Mouse (Mus musculus): ENCODE data around the gene Btnl9. TPM values are rescaled to one million over a fixed set of nuclear protein-coding genes. Genes with fewer than 3 reads are reported as not detected.

Btnl9 gene
- polyA plus RNA-seq (2014; fragmentation: Illumina TruSeq; extraction: RNeasy Lipid Tissue Mini Kit (QIAGEN cat#74804); ENCODE audit: low read depth, low replicate concordance), result 34.1 TPM

DNA sequence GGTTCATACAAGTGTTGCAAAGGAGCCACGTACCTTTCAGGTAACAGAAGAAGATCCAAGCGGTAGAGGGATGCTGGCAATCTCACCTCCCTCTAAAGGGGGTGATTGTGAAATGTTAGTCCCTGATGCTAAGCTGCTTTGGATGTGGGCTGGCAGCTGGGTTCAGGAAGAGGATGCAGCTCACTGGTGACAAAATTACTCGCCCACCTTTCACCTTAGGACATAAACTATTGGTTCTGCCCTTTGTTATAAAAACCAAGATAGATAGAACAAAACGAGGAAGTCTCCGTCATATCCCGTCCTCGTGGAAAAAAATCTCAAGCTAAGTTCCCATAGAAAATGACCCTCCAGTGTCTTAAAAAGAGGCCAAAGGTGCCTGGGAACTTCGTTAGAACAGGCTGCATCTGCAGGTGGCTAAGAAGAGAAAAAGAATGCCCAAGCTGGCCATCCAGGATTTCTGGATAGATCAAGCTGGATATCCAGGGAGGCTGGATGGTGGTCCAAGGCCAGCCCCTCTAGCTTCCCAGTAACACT lies at the start of gene Btnl9:
Btnl9 (minus strand) TSS at position 205 of the 534 bp plus-strand sequence.

DNA sequence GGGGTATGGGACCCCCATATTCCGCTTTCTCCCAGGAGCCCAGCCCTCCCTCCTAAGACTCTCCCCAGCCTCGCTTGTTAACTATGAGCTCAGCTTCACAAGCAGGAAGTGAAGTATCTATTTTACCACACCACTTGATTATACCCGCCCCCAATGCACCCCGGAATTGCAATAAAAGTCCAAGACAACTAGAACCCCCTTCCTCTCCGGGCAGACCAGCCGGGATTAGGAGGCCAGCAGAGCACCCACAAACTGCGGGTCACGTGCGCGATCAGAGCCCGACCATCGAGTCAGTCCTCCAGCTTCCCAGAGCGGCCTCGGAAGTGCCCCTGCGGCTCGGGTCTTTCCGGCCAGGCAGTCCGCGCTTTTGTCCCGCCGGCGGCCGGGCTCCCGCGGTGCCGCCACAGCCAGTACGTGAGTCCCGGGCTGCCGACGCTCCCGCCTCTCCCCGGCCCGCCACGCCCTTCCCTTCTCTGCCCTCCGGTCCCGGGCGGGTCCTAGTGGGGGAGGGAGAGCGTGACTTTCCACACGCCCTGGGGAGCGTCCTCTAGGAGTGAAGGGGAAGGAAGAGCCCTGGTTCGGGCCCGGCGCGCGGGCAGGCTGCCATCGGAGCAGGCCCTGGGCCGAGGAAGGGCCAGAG lies 16.3 kb upstream of the Btnl9 start, which contains the start of gene Zfp62:
Zfp62 (plus strand) TSS at position 164 of the 640 bp plus-strand sequence.

DNA sequence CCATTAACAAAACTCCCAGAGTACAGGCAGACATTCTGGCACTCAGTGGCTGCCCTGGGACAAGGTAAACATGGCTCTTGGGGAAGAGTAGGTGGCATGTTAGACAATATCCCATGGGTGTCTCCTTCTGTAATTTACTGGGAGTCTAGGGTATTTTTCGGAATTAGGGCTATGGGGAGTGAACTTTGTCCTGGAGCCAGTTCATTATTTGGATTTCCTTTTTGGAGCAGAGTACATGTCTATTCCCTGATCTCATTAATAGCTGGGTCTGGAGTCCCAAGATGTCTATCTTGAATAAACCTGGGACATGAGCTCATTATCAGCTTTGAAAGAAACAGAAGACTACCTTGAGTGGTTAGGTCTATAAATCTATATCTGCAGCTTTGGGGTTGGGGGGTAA lies 32.9 kb downstream of the Btnl9 start, which contains the start of gene Olfr1394:
Olfr1394 (plus strand) TSS at position 301 of the 400 bp plus-strand sequence.

DNA sequence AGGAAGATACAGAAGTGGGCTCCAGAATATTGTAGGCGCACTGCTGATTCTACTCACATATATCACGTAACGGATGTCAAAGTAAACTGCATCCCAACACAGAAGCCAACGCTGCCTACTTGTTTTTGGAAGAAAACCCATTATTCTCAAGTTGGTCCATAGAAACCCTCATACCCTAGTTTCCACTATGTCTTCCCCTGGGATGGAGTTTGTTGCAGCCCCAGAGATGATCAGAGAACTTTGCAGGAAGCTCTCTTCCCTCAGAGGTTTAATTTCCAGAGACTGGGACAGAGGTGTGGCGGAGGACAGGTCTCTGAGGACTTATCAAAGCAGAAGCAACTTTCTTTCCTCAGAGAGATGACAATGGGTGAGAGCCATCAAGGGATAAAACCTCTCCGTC lies 45.0 kb downstream of the Btnl9 start, which contains the start of gene Olfr1395:
Olfr1395 (plus strand) TSS at position 301 of the 400 bp plus-strand sequence.

Other genes starting within 250 kb of the Btnl9 start
- 2.5 TPM for gene Psme2b, start 241.0 kb downstream of the Btnl9 start, polyA plus RNA-seq (2014; fragmentation: Illumina TruSeq; extraction: RNeasy Lipid Tissue Mini Kit (QIAGEN cat#74804); ENCODE audit: low read depth, low replicate concordance)
- gene Olfr56, start 208.3 kb downstream of the Btnl9 start, polyA plus RNA-seq (2014; fragmentation: Illumina TruSeq; extraction: RNeasy Lipid Tissue Mini Kit (QIAGEN cat#74804); ENCODE audit: low read depth, low replicate concordance), result not detected
- 2.9 TPM for gene 9930111J21Rik1, start 207.8 kb downstream of the Btnl9 start, polyA plus RNA-seq (2014; fragmentation: Illumina TruSeq; extraction: RNeasy Lipid Tissue Mini Kit (QIAGEN cat#74804); ENCODE audit: low read depth, low replicate concordance)
- gene Gm12185, start 194.9 kb downstream of the Btnl9 start, polyA plus RNA-seq (2014; fragmentation: Illumina TruSeq; extraction: RNeasy Lipid Tissue Mini Kit (QIAGEN cat#74804); ENCODE audit: low read depth, low replicate concordance), result 0.26 TPM
- gene Tgtp1, start 193.0 kb downstream of the Btnl9 start, polyA plus RNA-seq (2014; fragmentation: Illumina TruSeq; extraction: RNeasy Lipid Tissue Mini Kit (QIAGEN cat#74804); ENCODE audit: low read depth, low replicate concordance), result 7.1 TPM
- 6.3 TPM for gene 9930111J21Rik2, start 135.9 kb downstream of the Btnl9 start, polyA plus RNA-seq (2014; fragmentation: Illumina TruSeq; extraction: RNeasy Lipid Tissue Mini Kit (QIAGEN cat#74804); ENCODE audit: low read depth, low replicate concordance)
- 10.2 TPM for gene Tgtp2, start 123.0 kb downstream of the Btnl9 start, polyA plus RNA-seq (2014; fragmentation: Illumina TruSeq; extraction: RNeasy Lipid Tissue Mini Kit (QIAGEN cat#74804); ENCODE audit: low read depth, low replicate concordance)
- 3.8 TPM for gene Ifi47, start 110.6 kb downstream of the Btnl9 start, polyA plus RNA-seq (2014; fragmentation: Illumina TruSeq; extraction: RNeasy Lipid Tissue Mini Kit (QIAGEN cat#74804); ENCODE audit: low read depth, low replicate concordance)
- 5.0 TPM for gene Olfr1396, start 72.3 kb downstream of the Btnl9 start, polyA plus RNA-seq (2014; fragmentation: Illumina TruSeq; extraction: RNeasy Lipid Tissue Mini Kit (QIAGEN cat#74804); ENCODE audit: low read depth, low replicate concordance)
- gene Olfr1395, start 44.9 kb downstream of the Btnl9 start, polyA plus RNA-seq (2014; fragmentation: Illumina TruSeq; extraction: RNeasy Lipid Tissue Mini Kit (QIAGEN cat#74804); ENCODE audit: low read depth, low replicate concordance), result not detected
- not detected for gene Olfr1394, start 32.8 kb downstream of the Btnl9 start, polyA plus RNA-seq (2014; fragmentation: Illumina TruSeq; extraction: RNeasy Lipid Tissue Mini Kit (QIAGEN cat#74804); ENCODE audit: low read depth, low replicate concordance)
- gene Zfp62, start 16.1 kb upstream of the Btnl9 start, polyA plus RNA-seq (2014; fragmentation: Illumina TruSeq; extraction: RNeasy Lipid Tissue Mini Kit (QIAGEN cat#74804); ENCODE audit: low read depth, low replicate concordance), result 28.4 TPM
- gene Mgat1, start 57.0 kb upstream of the Btnl9 start, polyA plus RNA-seq (2014; fragmentation: Illumina TruSeq; extraction: RNeasy Lipid Tissue Mini Kit (QIAGEN cat#74804); ENCODE audit: low read depth, low replicate concordance), result 49.3 TPM
- gene Olfr1393, start 91.1 kb upstream of the Btnl9 start, polyA plus RNA-seq (2014; fragmentation: Illumina TruSeq; extraction: RNeasy Lipid Tissue Mini Kit (QIAGEN cat#74804); ENCODE audit: low read depth, low replicate concordance), result 1.9 TPM
- gene Olfr1392, start 98.1 kb upstream of the Btnl9 start, polyA plus RNA-seq (2014; fragmentation: Illumina TruSeq; extraction: RNeasy Lipid Tissue Mini Kit (QIAGEN cat#74804); ENCODE audit: low read depth, low replicate concordance), result not detected
- not detected for gene Olfr10, start 117.6 kb upstream of the Btnl9 start, polyA plus RNA-seq (2014; fragmentation: Illumina TruSeq; extraction: RNeasy Lipid Tissue Mini Kit (QIAGEN cat#74804); ENCODE audit: low read depth, low replicate concordance)
- not detected for gene Olfr1391, start 135.6 kb upstream of the Btnl9 start, polyA plus RNA-seq (2014; fragmentation: Illumina TruSeq; extraction: RNeasy Lipid Tissue Mini Kit (QIAGEN cat#74804); ENCODE audit: low read depth, low replicate concordance)
- gene Olfr1390, start 148.0 kb upstream of the Btnl9 start, polyA plus RNA-seq (2014; fragmentation: Illumina TruSeq; extraction: RNeasy Lipid Tissue Mini Kit (QIAGEN cat#74804); ENCODE audit: low read depth, low replicate concordance), result not detected
- not detected for gene Olfr1389, start 235.9 kb upstream of the Btnl9 start, polyA plus RNA-seq (2014; fragmentation: Illumina TruSeq; extraction: RNeasy Lipid Tissue Mini Kit (QIAGEN cat#74804); ENCODE audit: low read depth, low replicate concordance)
- 0.13 TPM for gene Olfr1388, start 249.5 kb upstream of the Btnl9 start, polyA plus RNA-seq (2014; fragmentation: Illumina TruSeq; extraction: RNeasy Lipid Tissue Mini Kit (QIAGEN cat#74804); ENCODE audit: low read depth, low replicate concordance)